Mouse (Mus musculus) intestine, embryonic 14.5 days (tissue): Measurements from ENCODE around the gene Trim39. TPM values are rescaled to one million over a fixed set of nuclear protein-coding genes. Genes with fewer than 3 reads are reported as not detected.
A peak's percentile ranks its signal among the peaks of the same experiment; 100 is the strongest.

Source experiments
- ATAC-seq: fragments of 200-750 bp; cut with Nextera tagmentation; replicated peaks from 2 replicates; pipeline ENCODE4 v1.8.0; 2017; ENCODE audit warnings: low read depth, moderate number of reproducible peaks, moderate TSS enrichment, moderate library complexity; ENCODE audit not compliant: low FRiP score, low TSS enrichment
- DNase-seq: peaks from one replicate; pipeline ENCODE4 v3.0.0-alpha.2; 2018; ENCODE audit warnings: low spot score
- H3K27ac ChIP-seq: fragments of 300-500 bp; sonication (generic); 2 replicates; pipeline ENCODE4 v1.5.1; 2014; ENCODE audit warnings: low read depth, mild to moderate bottlenecking, control low read depth
- H3K27me3 ChIP-seq: fragments of 300-500 bp; sonication (generic); replicated peaks from 2 replicates; pipeline ENCODE4 v1.6.1; 2014; ENCODE audit warnings: low read length, control low read depth; ENCODE audit not compliant: control insufficient read depth, insufficient read depth
- H3K36me3 ChIP-seq: fragments of 300-500 bp; sonication (generic); 2 replicates; pipeline ENCODE4 v1.6.1; 2014; ENCODE audit warnings: low read length, control low read depth; ENCODE audit not compliant: control insufficient read depth, insufficient read depth
- H3K4me1 ChIP-seq: fragments of 300-500 bp; sonication (generic); replicated peaks from 2 replicates; pipeline ENCODE4 v1.6.1; 2014; ENCODE audit warnings: low read length, control low read depth, mixed read lengths; ENCODE audit not compliant: control insufficient read depth, insufficient read depth
- H3K4me2 ChIP-seq: fragments of 300-500 bp; sonication (generic); 2 replicates; pipeline ENCODE4 v1.6.1; 2014; ENCODE audit warnings: low read length
- H3K4me3 ChIP-seq: fragments of 300-500 bp; sonication (generic); 2 replicates; pipeline ENCODE4 v1.5.1; 2014; ENCODE audit warnings: low read depth, low read length, control low read depth, mixed read lengths
- H3K9ac ChIP-seq: fragments of 300-500 bp; sonication (generic); 2 replicates; pipeline ENCODE4 v1.6.1; 2014; ENCODE audit warnings: mild to moderate bottlenecking, low read length
- H3K9me3 ChIP-seq: fragments of 300-500 bp; sonication (generic); 2 replicates; pipeline ENCODE4 v1.6.1; 2016; ENCODE audit warnings: low read length, control low read depth; ENCODE audit not compliant: control insufficient read depth
- WGBS: fragments of 180-500 bp; shearing (Covaris S2); extraction: QIAGEN DNeasy Blood & Tissue Kit; methylation state at CpG from one replicate; pipeline ENCODE4 v1.1.7; 2014; 5-methylcytosine and 5-hydroxymethylcytosine counted together
- polyA plus RNA-seq: library from polyadenylated mRNA; unstranded; fragments of >200 nt; fragmentation: Nextera tagmentation; extraction: Ambion mirVana; gene quantifications from 2 replicates; pipeline ENCODE4 v1.2.1, GENCODE M21; 2014

Gene Trim39
- polyA plus RNA-seq, 1 experiment from 2014 or later = 11.3 TPM

- Histone ChIP-seq H3K27me3 (no peaks in the 10 kb centered on the region), H3K4me1 (peaks cover 5% of the 10 kb centered on the region; the same call in 1 of the 2 replicates), H3K9ac (peak overlapping the region; percentile 77), H3K4me2 (peak overlapping the region; percentile 54), H3K36me3 (peaks cover 28% of the 10 kb centered on the region), H3K4me3 (peak overlapping the region; percentile 76), H3K27ac (peak overlapping the region; percentile 71), H3K9me3 (no peaks in the 10 kb centered on the region)
- WGBS = under 1% methylated on average over 37 of the region's 37 CpGs
- DNase-seq (peak; percentile 87), ATAC-seq (peak; percentile 94)
Observed at GRCm38 (mm10) chr17:36257241-36257947, 14.7 kb downstream of the Trim39 start.

- no peaks in the 10 kb centered on the region for H3K9me3 ChIP-seq
- ATAC-seq (no peak), DNase-seq (no peak)
- H3K4me3 ChIP-seq = no peak overlapping the region
- H3K27ac ChIP-seq = no peak overlapping the region
- H3K27me3 ChIP-seq = peaks cover 17% of the 10 kb centered on the region
- H3K4me2 ChIP-seq = no peak overlapping the region
- no peaks in the 10 kb centered on the region for H3K36me3 ChIP-seq
- WGBS = 46% methylated on average over 6 of the region's 6 CpGs
- no peak overlapping the region for H3K9ac ChIP-seq
- H3K4me1 ChIP-seq = peaks cover 5% of the 10 kb centered on the region; the same call in 1 of the 2 replicates
Observed at GRCm38 (mm10) chr17:36253087-36253600, 18.9 kb downstream of the Trim39 start.

GRCm38 (mm10) chr17:36252250-36252876, 19.7 kb downstream of the Trim39 start:
- DNase-seq (peak; percentile 65), ATAC-seq (no peak)
- Histone ChIP-seq H3K4me3 (peak overlapping the region; percentile 16; the same call in 1 of the 2 replicates), H3K4me1 (peaks cover 5% of the 10 kb centered on the region; the same call in 1 of the 2 replicates), H3K27me3 (peaks cover 24% of the 10 kb centered on the region), H3K36me3 (no peaks in the 10 kb centered on the region), H3K9me3 (no peaks in the 10 kb centered on the region), H3K4me2 (peak overlapping the region; percentile 47), H3K9ac (peak overlapping the region; percentile 16; the same call in 1 of the 2 replicates), H3K27ac (no peak overlapping the region)
- 8% methylated on average over 25 of the region's 25 CpGs for WGBS

DNA sequence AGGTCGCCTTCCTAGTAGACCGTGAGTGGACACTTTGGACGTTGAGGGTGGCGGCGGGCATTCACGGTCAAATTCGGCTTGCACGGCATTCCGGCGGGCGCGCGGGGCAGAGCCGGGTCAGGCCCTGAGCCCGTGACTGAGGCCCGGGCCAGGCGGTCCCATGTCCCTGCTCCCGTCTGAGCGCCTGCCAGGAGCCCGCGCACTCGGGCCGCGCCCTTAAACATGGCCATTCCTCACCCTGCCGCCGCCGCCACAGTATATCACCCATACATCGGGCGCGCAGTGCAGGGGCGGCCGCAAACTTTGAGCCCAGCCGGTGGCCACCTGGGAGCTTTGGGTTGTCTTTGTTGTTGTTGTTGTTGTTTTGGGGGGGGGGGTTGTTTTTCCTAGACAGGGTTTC, 23.2 kb downstream of the Trim39 start:
- WGBS = 20% methylated on average over 33 of the region's 33 CpGs
- Histone ChIP-seq H3K4me2 (0 out of 2 replicates have a peak overlapping the region, but pooled peaks have one; percentile 13), H3K9ac (no peak overlapping the region), H3K4me3 (no peak overlapping the region), H3K27ac (no peak overlapping the region), H3K4me1 (no peaks in the 10 kb centered on the region), H3K27me3 (peaks cover 25% of the 10 kb centered on the region), H3K9me3 (no peaks in the 10 kb centered on the region), H3K36me3 (no peaks in the 10 kb centered on the region)
- DNase-seq = no peak
- 0 out of 2 replicates have a peak, but pooled peaks have one; percentile 58 for ATAC-seq

GRCm38 (mm10) chr17:36245741-36246140, 26.3 kb downstream of the Trim39 start:
- H3K4me3 ChIP-seq = no peak overlapping the region
- H3K4me2 ChIP-seq = no peak overlapping the region
- no peak overlapping the region for H3K27ac ChIP-seq
- H3K27me3 ChIP-seq = peaks cover 25% of the 10 kb centered on the region
- H3K4me1 ChIP-seq = no peaks in the 10 kb centered on the region
- no peak for DNase-seq
- no peaks in the 10 kb centered on the region for H3K36me3 ChIP-seq
- no peak for ATAC-seq
- H3K9ac ChIP-seq = no peak overlapping the region
- H3K9me3 ChIP-seq = no peaks in the 10 kb centered on the region
- 79% methylated on average over 2 of the region's 2 CpGs for WGBS

- peaks cover 15% of the 10 kb centered on the region for H3K27me3 ChIP-seq
- H3K4me1 ChIP-seq = no peaks in the 10 kb centered on the region
- no peaks in the 10 kb centered on the region for H3K9me3 ChIP-seq
- 44% methylated on average over 5 of the region's 5 CpGs for WGBS
- ATAC-seq (no peak), DNase-seq (no peak)
- H3K9ac ChIP-seq = no peak overlapping the region
- H3K4me3 ChIP-seq = no peak overlapping the region
- H3K36me3 ChIP-seq = no peaks in the 10 kb centered on the region
- no peak overlapping the region for H3K4me2 ChIP-seq
- H3K27ac ChIP-seq = no peak overlapping the region
Observed at GRCm38 (mm10) chr17:36244031-36244430, 28.0 kb downstream of the Trim39 start.

- DNase-seq (no peak), ATAC-seq (no peak)
- Histone ChIP-seq H3K4me1 (no peaks in the 10 kb centered on the region), H3K36me3 (no peaks in the 10 kb centered on the region), H3K4me2 (peak overlapping the region; percentile 9; the same call in 1 of the 2 replicates), H3K9ac (no peak overlapping the region), H3K27ac (no peak overlapping the region), H3K9me3 (no peaks in the 10 kb centered on the region), H3K4me3 (no peak overlapping the region), H3K27me3 (peaks cover 25% of the 10 kb centered on the region)
- 6% methylated on average over 5 of the region's 5 CpGs for WGBS
Observed at GRCm38 (mm10) chr17:36240637-36241213, 31.3 kb downstream of the Trim39 start.

DNA sequence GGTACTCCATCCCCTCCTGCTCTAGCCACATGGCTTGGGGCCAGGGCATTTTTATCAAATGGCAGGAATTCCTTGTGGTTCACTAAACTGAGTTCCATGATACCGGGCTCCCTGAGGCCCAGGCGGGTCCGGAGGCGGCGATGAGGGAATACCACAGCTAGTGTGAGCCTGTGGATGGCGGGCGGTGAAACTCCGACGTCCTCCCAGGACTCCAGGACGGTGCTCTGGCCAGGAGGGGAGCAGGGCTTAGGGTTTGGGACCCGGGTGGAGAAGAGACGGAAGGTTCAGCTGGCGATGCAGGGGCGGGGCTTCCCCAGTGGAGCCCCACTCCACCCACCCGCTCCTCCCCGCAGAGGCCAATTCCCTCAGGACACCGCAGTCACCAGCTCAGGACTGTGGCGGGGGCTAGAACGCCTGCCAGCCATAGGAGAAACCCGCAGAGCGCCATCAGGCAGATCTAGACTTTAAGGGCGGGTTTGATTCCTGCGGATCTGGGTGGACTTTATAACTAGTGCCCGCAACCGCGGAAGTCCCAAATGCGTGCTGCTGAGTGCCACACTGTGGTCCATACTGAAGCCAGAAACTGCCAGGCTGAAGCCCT, 34.6 kb downstream of the Trim39 start:
- Histone ChIP-seq H3K4me3 (peak overlapping the region; percentile 35), H3K9ac (peak overlapping the region; percentile 34; the same call in 1 of the 2 replicates)

More for the DNA sequence above, 34.6 kb downstream of the Trim39 start:
- WGBS = 3% methylated on average over 27 of the region's 27 CpGs
- DNase-seq (no peak), ATAC-seq (no peak)
- H3K27me3 ChIP-seq = peaks cover 48% of the 10 kb centered on the region
- peak overlapping the region; percentile 58 for H3K4me2 ChIP-seq
- no peaks in the 10 kb centered on the region for H3K9me3 ChIP-seq
- no peaks in the 10 kb centered on the region for H3K4me1 ChIP-seq
- no peak overlapping the region for H3K27ac ChIP-seq
- no peaks in the 10 kb centered on the region for H3K36me3 ChIP-seq
